Mouse (Mus musculus): Measurements from ENCODE around the gene Rab3il1. TPM values are rescaled to one million over a fixed set of nuclear protein-coding genes. Genes with fewer than 3 reads are reported as not detected.

Gene Rab3il1
- total RNA-seq, 2 experiments from 2014 or later: 263 to 535 TPM

- ATAC-seq (replicated peaks; ENCODE audit: low FRiP score, poor library complexity, severe bottlenecking): no peak
These were observed 2.2 kb downstream of the Rab3il1 start for GRCm38 (mm10) chr19:10003696-10004095.

GRCm38 (mm10) chr19:10011408-10011807 is 9.9 kb downstream of the Rab3il1 start:
- ATAC-seq (replicated peaks; ENCODE audit: low FRiP score, poor library complexity, severe bottlenecking): no peak

- ATAC-seq (replicated peaks; ENCODE audit: low FRiP score, poor library complexity, severe bottlenecking): no peak
These were observed 11.4 kb downstream of the Rab3il1 start for GRCm38 (mm10) chr19:10012827-10013278.

- no peak for ATAC-seq (replicated peaks; ENCODE audit: low FRiP score, poor library complexity, severe bottlenecking)
These were observed 11.9 kb downstream of the Rab3il1 start for GRCm38 (mm10) chr19:10013348-10013747.

- peak; percentile 42 for ATAC-seq (replicated peaks; ENCODE audit: low FRiP score, poor library complexity, severe bottlenecking)
These were observed 12.4 kb downstream of the Rab3il1 start for GRCm38 (mm10) chr19:10013913-10014312.

- ATAC-seq (replicated peaks; ENCODE audit: low FRiP score, poor library complexity, severe bottlenecking): peak; percentile 75
These were observed 13.4 kb downstream of the Rab3il1 start for GRCm38 (mm10) chr19:10014824-10015223.

- ATAC-seq (replicated peaks; ENCODE audit: low FRiP score, poor library complexity, severe bottlenecking): no peak
These were observed 14.0 kb downstream of the Rab3il1 start for GRCm38 (mm10) chr19:10015442-10015841.

GRCm38 (mm10) chr19:10016151-10016550 is 14.7 kb downstream of the Rab3il1 start:
- ATAC-seq (replicated peaks; ENCODE audit: low FRiP score, poor library complexity, severe bottlenecking): peak; percentile 45

- peak; percentile 64 for ATAC-seq (replicated peaks; ENCODE audit: low FRiP score, poor library complexity, severe bottlenecking)
These were observed 16.4 kb downstream of the Rab3il1 start for GRCm38 (mm10) chr19:10017637-10018526.

GRCm38 (mm10) chr19:10018527-10018818 is 17.0 kb downstream of the Rab3il1 start:
- no peak for ATAC-seq (replicated peaks; ENCODE audit: low FRiP score, poor library complexity, severe bottlenecking)

GRCm38 (mm10) chr19:10019214-10019760 is 17.8 kb downstream of the Rab3il1 start:
- no peak for ATAC-seq (replicated peaks; ENCODE audit: low FRiP score, poor library complexity, severe bottlenecking)

- no peak for ATAC-seq (replicated peaks; ENCODE audit: low FRiP score, poor library complexity, severe bottlenecking)
These were observed 20.5 kb downstream of the Rab3il1 start for GRCm38 (mm10) chr19:10021981-10022380.

GRCm38 (mm10) chr19:10022414-10023303 is 21.2 kb downstream of the Rab3il1 start:
- no peak for ATAC-seq (replicated peaks; ENCODE audit: low FRiP score, poor library complexity, severe bottlenecking)

- ATAC-seq (replicated peaks; ENCODE audit: low FRiP score, poor library complexity, severe bottlenecking): no peak
These were observed 21.9 kb downstream of the Rab3il1 start for GRCm38 (mm10) chr19:10023304-10023758.

- no peak for ATAC-seq (replicated peaks; ENCODE audit: low FRiP score, poor library complexity, severe bottlenecking)
These were observed 23.9 kb downstream of the Rab3il1 start for GRCm38 (mm10) chr19:10025169-10025875.

GRCm38 (mm10) chr19:10029746-10030145 is 28.3 kb downstream of the Rab3il1 start:
- no peak for ATAC-seq (replicated peaks; ENCODE audit: low FRiP score, poor library complexity, severe bottlenecking)

GRCm38 (mm10) chr19:10033211-10033973 is 31.9 kb downstream of the Rab3il1 start:
- ATAC-seq (replicated peaks; ENCODE audit: low FRiP score, poor library complexity, severe bottlenecking): peak; percentile 56

- ATAC-seq (replicated peaks; ENCODE audit: low FRiP score, poor library complexity, severe bottlenecking): no peak
These were observed 32.9 kb downstream of the Rab3il1 start for GRCm38 (mm10) chr19:10034356-10034755.

All from erythroblast, adult 5-6 weeks (primary cell).